Mouse (Mus musculus): ENCODE measurements around the gene Gmfb.
A peak's percentile ranks its signal among the peaks of the same experiment; 100 is the strongest.
"Not testable (repeated sequence)": the region's sequence is repeated elsewhere in the genome, so short reads cannot be mapped to it uniquely, and the experiment has no call there.

Gmfb gene

DNA sequence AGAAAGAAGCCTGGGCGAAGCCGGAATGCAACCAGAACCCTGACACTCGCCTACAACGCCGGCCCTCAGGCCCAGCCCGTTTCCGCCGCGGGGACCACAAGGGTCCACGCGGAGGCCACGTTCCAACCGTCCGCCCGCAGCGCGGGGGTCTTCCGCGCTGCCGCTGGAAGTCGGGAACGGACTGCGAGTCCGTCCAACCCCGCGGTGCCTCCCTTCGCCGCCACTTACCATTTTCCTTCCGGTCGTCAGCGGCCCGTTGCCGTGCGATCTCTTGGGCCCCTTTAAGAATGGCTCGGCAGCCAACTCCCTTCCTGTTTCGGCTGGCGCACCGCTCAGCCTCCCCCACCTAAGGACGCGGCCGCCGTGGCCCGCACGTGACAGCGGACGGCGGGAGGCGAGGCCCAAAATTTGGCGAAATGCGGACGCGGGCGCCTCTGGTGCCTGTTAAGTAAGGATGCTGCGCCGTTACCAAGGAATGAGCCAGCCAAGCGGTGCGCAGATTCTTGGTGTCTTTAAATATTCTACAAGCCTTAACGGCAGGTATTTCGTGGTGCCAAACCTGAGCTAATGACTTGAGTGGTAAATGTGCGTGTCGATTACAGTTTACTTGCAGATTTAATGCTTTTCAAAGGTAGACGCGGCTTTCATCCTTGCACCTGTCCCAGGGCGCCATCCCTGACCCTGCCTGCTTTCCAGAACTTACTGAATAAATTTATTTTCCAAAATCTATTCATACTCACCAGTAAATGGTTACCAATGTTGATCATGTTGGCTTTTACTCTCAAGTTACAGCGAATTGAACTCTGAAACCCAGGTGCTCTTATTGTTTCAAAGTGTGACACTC, at the start of gene Gmfb:
Gene Gmfb, minus strand, starts transcription at position 370 of the 844 bp plus-strand sequence.
- peak; percentile 87 for DNase-seq (ENCODE audit: low read depth, low spot score)

DNA sequence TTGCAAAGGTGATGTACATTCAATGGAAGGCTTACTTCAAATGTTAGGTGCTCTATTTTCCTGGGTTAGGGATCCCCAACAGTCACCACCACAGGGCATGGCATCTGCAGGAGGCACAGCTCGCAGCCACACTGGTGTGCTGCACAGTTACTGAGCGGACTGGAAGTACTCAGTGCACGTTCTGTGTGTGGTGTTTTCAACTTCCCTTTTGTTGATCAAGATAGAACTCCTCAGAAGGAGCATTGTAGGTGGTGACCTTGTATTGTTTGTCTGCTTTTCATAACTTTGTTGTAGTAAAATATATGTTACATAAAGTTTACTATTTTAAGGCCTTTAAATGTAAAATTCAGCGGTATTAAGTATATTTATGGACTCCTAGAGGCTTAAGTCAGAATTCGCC, 40.9 kb upstream of the Gmfb start:
- DNase-seq (ENCODE audit: low read depth, low spot score), result no peak

DNA sequence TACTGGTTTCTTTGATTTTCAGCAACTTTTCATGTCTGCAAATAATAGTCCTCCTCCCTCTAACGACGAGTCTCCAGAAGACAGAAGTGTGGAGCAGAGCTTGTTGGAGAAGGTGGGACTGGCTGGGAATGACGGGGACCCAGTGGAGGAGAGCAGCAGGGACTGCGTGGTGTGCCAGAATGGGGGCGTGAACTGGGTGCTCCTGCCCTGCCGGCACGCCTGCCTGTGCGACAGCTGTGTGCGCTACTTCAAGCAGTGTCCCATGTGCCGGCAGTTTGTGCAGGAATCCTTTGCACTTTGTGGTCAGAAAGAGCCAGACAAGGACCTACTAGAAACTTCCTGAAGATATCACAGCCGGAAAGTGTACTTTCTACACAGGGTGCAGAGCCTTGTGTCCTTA, 31.6 kb upstream of the Gmfb start:
- no peak for DNase-seq (ENCODE audit: low read depth, low spot score)

GRCm38 (mm10) chr14:46849769-46850168, 27.7 kb upstream of the Gmfb start:
- DNase-seq (ENCODE audit: low read depth, low spot score), result no peak

- DNase-seq (ENCODE audit: low read depth, low spot score), result no peak
These were observed 26.7 kb upstream of the Gmfb start for GRCm38 (mm10) chr14:46848736-46849135.

- no peak for DNase-seq (ENCODE audit: low read depth, low spot score)
These were observed 26.1 kb upstream of the Gmfb start for GRCm38 (mm10) chr14:46848063-46848590.

- no peak for DNase-seq (ENCODE audit: low read depth, low spot score)
These were observed 23.7 kb upstream of the Gmfb start for GRCm38 (mm10) chr14:46845706-46846105.

DNA sequence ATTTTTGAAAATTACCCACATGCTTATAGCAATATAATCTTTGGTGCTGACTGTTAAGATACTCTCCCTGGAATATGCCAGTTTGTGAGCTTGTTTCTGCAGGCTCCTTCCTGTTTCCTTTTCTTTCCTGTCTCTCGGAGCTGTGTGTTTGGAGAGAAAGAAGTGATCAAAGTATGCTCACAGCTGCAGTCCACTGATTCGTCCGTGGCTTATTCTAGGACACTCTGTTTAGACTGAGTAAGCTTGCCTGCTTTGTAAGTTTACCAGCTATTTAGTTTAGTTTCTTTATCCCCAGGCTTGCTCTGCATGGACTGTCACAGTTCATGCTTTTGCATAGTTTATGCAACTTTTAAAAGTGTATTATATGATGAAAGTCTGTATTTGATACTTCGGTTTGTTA, 17.3 kb upstream of the Gmfb start:
- DNase-seq (ENCODE audit: low read depth, low spot score), result no peak

DNA sequence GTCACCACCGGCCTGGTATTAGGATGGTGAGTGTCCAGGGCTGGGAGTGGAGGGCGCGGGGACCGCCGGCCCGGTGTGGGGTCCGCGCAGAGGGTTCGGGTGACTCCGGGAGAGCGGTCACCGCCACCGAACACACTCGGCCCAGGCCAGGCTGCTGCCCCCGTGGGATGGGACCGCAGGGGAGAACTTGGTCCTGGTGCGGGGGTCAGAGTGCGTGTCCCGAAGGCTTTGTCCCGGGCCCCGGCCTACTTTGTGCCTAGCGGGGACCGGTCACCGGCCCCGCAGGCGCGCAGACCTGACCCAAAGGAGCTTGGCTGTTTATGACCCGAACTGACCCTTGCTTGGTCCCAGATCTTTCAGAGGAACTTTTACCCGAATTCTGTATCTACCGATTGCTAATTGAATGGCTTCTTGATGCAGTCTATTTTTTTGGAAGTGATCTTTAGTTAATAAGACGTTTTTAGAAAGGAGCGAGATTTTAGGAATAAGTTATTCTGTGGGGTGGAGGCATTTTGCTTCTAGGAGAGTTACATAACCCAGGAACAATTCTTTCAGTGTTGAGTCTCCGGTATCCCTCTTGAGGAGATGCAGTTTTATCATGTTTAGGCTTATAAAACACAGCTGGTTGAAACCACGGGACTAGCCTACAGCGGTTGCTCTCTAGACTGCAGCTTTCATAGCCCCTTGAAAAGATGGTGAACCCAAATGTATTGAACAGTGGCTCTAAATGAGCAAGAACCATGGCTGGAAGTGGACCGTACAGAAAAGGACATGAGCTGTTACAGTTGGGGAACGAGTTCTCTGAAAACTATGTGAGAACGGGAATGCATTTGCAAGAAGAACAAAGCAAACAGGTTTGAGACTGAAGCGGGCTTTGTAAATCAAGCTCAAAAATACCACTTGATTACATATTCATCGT, 10.6 kb upstream of the Gmfb start:
- DNase-seq (ENCODE audit: low read depth, low spot score), result no peak

DNA sequence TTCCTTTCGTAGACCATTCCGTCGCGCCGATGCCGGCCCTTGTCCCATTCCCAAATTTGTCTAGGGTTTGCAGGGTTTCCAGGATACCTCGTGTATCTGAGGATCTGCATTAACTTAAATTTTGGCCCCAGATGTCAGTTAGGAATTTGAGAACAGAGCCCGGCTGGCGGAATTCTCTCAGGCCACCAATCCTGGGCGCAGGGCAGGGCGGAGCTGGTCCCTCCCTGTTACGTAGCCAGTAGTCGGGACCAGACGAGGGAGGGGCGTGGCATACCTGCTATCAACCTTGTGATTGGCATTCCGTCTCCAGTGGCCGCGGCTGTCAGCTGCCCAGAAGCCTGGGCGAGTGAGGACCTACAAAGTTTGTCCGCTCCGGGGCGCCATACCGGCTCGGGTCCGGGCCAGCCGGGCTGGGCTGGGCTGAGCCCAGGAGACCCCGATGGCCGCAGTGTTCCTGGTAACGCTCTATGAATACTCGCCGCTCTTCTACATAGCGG, 9.8 kb upstream of the Gmfb start, which contains the start of gene Cgrrf1:
Gene Cgrrf1, plus strand, starts transcription at position 289 of the 497 bp plus-strand sequence.
- peak; percentile 45 for DNase-seq (ENCODE audit: low read depth, low spot score)

DNA sequence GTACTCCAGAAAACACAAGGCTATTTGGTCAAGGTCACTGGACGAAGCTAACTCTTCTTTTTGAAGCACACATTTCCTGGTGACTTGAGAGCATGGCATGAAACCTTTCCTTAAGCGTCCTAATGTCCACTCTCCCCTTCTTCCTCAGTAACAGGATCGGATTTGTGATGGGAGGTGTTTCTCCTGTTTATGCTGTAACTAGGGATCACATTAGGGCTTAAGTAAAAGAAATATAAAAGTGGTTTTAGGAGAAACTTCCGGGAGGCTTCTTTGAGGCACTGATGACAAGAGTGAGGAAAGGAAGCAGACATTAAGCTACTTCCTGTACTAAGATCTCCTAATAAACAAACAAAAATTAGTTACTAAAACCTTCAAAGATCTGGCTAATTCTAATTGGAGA, 9.3 kb upstream of the Gmfb start:
- no peak for DNase-seq (ENCODE audit: low read depth, low spot score)

- no peak for DNase-seq (ENCODE audit: low read depth, low spot score)
These were observed 5.4 kb upstream of the Gmfb start for GRCm38 (mm10) chr14:46827430-46827829.

DNA sequence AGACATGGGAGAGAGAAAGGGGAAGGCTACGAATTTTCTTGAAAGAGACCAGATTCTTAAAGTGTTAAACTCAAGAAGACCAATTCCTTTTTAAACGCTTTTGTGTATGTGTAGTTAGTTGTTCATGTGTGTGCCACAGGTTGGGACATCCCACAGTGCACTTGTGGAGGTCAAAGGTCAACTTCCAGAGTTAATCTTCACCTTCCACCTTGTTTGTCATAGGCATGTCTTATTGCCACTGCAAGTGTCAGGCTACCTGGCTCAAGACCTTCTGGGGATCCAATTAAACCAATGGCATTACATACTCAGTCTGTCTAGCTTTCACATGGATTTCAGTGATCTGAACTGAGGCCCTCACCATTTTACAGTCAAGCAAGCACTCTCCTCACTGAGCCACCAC, 2.0 kb upstream of the Gmfb start:
- DNase-seq (ENCODE audit: low read depth, low spot score), result no peak

- no peak for DNase-seq (ENCODE audit: low read depth, low spot score)
These were observed 670 bp downstream of the Gmfb start for GRCm38 (mm10) chr14:46821271-46821872.

DNA sequence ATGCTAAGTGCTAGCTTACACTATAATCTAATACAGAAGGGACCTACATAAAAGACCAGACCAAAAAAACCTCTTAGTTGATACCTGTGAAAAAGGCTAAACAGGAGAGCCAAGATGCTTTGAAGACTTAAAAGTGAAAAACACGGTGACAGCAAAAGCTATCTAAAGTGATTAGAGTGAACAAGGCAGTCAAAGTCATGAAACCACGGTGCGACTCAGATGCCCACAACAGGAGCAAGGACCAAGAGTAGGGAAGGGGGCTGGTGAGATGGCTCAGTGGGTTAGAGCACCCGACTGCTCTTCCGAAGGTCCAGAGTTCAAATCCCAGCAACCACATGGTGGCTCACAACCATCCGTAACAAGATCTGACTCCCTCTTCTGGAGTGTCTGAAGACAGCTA, 2.1 kb downstream of the Gmfb start:
- not testable (repeated sequence) for DNase-seq (ENCODE audit: low read depth, low spot score)

GRCm38 (mm10) chr14:46818743-46819142, 3.3 kb downstream of the Gmfb start:
- DNase-seq (ENCODE audit: low read depth, low spot score), result no peak

DNA sequence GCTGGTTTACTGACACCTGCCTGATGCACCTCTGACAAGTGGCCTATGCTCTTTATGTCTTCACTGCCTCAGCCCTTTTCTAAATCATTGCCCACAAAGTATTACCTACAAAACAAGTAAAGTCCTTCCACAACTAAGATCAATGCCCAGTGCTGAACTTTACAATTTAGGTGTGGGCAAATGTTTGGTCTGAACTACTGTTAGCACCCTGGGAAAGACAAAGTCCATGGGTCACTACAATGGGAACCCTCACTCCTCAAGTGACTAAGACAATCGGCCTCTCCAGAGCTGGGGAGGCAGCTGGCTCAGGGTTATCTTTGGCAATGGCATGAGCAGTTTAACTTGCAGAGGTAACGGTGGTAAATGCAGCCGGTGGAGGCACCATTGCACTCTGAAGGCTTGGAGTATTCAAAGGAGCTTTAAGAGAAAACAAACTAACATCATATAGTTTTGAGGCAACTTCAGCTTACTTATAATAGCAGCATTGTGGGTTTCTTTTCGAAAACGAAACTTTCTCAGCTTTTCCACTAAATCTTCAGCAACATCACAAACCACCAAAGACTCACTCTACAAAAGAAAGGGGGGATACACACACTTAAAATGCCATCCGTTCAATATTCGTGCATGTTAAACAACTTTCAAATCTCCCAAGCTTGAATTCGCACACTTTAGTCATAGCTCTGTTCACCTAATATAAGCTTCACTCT, 5.0 kb downstream of the Gmfb start:
- no peak for DNase-seq (ENCODE audit: low read depth, low spot score)

DNA sequence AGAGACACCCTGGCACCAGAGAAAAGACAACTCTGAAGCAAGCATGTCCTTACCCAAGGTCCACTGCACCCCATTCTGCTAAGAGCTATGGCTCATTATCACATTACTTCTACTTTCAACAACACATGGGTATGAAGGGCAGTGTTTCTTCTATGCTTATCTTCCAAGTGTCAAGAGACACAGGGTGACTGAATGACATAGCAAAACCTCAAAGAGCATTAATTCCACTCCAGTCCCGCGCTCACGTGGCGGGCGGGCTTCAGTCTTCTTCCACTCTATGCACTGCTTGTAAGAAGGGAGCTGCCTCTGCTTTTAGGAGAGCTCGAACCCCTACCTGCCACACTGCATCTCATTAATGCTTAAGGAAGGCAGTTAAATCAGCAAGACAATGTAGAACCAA, 6.4 kb downstream of the Gmfb start:
- DNase-seq (ENCODE audit: low read depth, low spot score), result no peak

- DNase-seq (ENCODE audit: low read depth, low spot score), result no peak
These were observed 14.1 kb downstream of the Gmfb start for GRCm38 (mm10) chr14:46807927-46808326.

GRCm38 (mm10) chr14:46806186-46806585, 15.9 kb downstream of the Gmfb start:
- no peak for DNase-seq (ENCODE audit: low read depth, low spot score)

DNA sequence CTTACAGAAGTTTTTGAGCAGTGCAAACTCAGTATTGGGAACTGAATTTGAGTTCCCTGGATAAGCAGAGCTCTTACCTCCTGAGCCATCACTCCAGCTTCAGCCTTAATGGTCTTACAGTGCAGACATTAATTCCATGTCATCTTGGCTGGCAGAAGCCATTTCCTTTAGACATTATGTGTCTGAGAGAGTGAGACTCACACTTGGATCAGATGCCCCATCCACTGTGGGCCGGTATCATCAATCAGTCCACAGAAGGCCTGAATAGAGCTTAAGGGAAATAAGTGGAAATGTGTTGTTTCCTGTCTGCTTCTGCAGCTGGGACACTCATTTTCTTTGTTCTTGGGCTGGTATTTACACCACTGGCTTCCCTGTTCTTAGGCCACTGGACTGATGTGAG, 18.3 kb downstream of the Gmfb start:
- DNase-seq (ENCODE audit: low read depth, low spot score), result no peak

Data from brain, embryonic 18.5 days (tissue).